Mouse (Mus musculus): Measurements from ENCODE around the gene Sobp. TPM values are rescaled to one million over a fixed set of nuclear protein-coding genes. Genes with fewer than 3 reads are reported as not detected.

Gene Sobp
- polyA plus RNA-seq, 1 experiment from 2014 or later, result 2.4 TPM

DNA sequence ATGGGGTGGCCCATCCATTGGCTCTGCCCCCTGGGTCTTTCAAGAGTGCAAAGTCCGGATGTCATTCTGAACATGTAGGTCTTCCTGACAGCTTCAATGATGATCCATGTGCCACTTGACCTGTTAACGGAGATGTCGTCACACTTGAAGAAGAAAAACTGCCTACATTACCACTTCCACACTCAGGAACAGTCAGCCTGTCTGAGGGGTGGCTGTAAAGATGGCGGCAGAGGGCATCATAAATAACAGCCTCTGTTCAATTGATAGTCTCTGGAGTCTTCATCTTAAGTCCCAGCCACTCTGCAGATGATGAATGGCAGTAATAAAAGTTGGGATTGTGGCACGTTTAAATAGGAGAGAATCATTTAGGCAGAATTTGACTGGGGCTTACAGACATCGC is 87.4 kb downstream of the Sobp start:
- ATAC-seq (ENCODE audit: insufficient number of reproducible peaks, insufficient read depth, low FRiP score, low read depth), result no peak
- no peak overlapping the region for H3K4me3 ChIP-seq (ENCODE audit: control insufficient read depth in 1 of 2, insufficient read depth in 1 of 2, low read depth in 1 of 2, low read length in 2 of 2)
- no peaks in the 10 kb centered on the region for H3K27me3 ChIP-seq (ENCODE audit: control insufficient read depth, insufficient read depth, low read length)
- H3K27ac ChIP-seq (replicated peaks in 1 of 2; ENCODE audit: control insufficient read depth in 1 of 2, insufficient read depth in 1 of 2, low read depth in 2 of 2, low read length in 2 of 2), result no peak overlapping the region
- H3K4me1 ChIP-seq (ENCODE audit: control insufficient read depth in 2 of 2, insufficient read depth in 2 of 2, low read length in 2 of 2), result no peaks in the 10 kb centered on the region
- no peaks in the 10 kb centered on the region for H3K9me3 ChIP-seq (ENCODE audit: control insufficient read depth, low read length)
- H3K4me2 ChIP-seq (ENCODE audit: low read length), result no peak overlapping the region
- WGBS, result 89% methylated on average over 6 of the region's 6 CpGs
- H3K36me3 ChIP-seq (ENCODE audit: control insufficient read depth, insufficient read depth, low read length), result no peaks in the 10 kb centered on the region
- H3K9ac ChIP-seq (ENCODE audit: low read length), result no peak overlapping the region

DNA sequence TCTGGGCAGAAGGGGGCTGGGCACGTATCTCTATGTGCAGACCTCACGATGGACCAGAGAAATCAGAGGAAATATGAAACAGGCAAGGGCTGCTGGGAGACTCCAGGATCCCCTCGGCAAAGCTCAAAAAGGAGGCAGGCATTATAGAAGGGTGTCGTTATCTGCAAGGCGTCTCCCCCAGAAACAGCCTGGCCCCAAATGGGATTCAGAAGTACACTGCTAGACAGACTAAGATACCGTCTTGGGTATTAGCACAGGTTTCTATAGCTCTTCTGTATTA is 90.3 kb downstream of the Sobp start:
- Histone ChIP-seq H3K27ac (replicated peaks in 1 of 2; ENCODE audit: control insufficient read depth in 1 of 2, insufficient read depth in 1 of 2, low read depth in 2 of 2, low read length in 2 of 2) (no peak overlapping the region), H3K4me2 (ENCODE audit: low read length) (no peak overlapping the region), H3K4me3 (ENCODE audit: control insufficient read depth in 1 of 2, insufficient read depth in 1 of 2, low read depth in 1 of 2, low read length in 2 of 2) (no peak overlapping the region), H3K27me3 (ENCODE audit: control insufficient read depth, insufficient read depth, low read length) (no peaks in the 10 kb centered on the region), H3K36me3 (ENCODE audit: control insufficient read depth, insufficient read depth, low read length) (no peaks in the 10 kb centered on the region), H3K9me3 (ENCODE audit: control insufficient read depth, low read length) (no peaks in the 10 kb centered on the region), H3K4me1 (ENCODE audit: control insufficient read depth in 2 of 2, insufficient read depth in 2 of 2, low read length in 2 of 2) (peaks cover 4 to 9% of the 10 kb centered on the region in 2 experiments; a peak in 3 of 4 replicates), H3K9ac (ENCODE audit: low read length) (no peak overlapping the region)
- WGBS, result 66% methylated on average over 6 of the region's 6 CpGs
- no peak for ATAC-seq (ENCODE audit: insufficient number of reproducible peaks, insufficient read depth, low FRiP score, low read depth)

DNA sequence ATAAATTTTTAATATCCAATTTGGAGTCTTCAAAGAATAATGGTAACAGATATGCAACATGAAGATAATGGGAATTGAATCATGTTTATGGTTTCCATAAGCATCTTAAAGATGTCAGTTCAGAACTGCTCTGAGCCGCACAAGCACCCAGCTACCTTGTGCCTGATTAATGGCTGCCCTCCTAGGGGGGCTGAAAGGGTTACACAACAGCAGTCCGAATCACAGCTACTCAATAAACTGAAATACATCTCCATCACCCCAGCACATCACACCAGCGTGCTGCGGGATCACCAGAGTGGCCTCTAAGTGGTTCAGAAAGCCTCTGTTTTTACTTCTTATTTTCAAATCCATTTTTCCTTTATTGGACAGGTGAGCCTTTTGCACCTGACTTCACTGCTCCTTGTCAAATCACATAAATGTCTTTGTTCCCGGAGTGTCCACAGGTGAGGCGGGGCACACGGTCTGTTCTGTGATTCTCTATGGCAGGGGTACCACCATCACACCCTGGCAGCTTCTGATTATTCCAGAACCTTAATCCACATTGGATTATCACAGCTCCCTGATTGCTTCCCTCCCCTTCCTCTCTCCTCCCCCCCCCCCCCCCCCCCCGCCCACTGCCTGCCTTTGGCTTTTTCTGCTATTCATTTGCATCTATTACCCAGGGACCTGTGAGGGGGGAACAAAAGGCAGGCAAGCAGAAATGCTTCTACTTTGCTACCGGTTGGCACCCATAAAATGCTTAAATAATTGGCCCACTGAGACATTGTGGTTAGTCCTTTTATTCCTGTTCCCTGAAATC is 90.8 kb downstream of the Sobp start:
- H3K36me3 ChIP-seq (ENCODE audit: control insufficient read depth, insufficient read depth, low read length), result no peaks in the 10 kb centered on the region
- ATAC-seq (ENCODE audit: insufficient number of reproducible peaks, insufficient read depth, low FRiP score, low read depth), result no peak
- no peak overlapping the region for H3K4me2 ChIP-seq (ENCODE audit: low read length)
- H3K9ac ChIP-seq (ENCODE audit: low read length), result no peak overlapping the region
- peaks cover 4 to 9% of the 10 kb centered on the region in 2 experiments; a peak in 3 of 4 replicates for H3K4me1 ChIP-seq (ENCODE audit: control insufficient read depth in 2 of 2, insufficient read depth in 2 of 2, low read length in 2 of 2)
- WGBS, result 79% methylated on average over 8 of the region's 9 CpGs
- H3K27ac ChIP-seq (replicated peaks in 1 of 2; ENCODE audit: control insufficient read depth in 1 of 2, insufficient read depth in 1 of 2, low read depth in 2 of 2, low read length in 2 of 2), result no peak overlapping the region
- H3K9me3 ChIP-seq (ENCODE audit: control insufficient read depth, low read length), result no peaks in the 10 kb centered on the region
- no peak overlapping the region for H3K4me3 ChIP-seq (ENCODE audit: control insufficient read depth in 1 of 2, insufficient read depth in 1 of 2, low read depth in 1 of 2, low read length in 2 of 2)
- H3K27me3 ChIP-seq (ENCODE audit: control insufficient read depth, insufficient read depth, low read length), result no peaks in the 10 kb centered on the region

DNA sequence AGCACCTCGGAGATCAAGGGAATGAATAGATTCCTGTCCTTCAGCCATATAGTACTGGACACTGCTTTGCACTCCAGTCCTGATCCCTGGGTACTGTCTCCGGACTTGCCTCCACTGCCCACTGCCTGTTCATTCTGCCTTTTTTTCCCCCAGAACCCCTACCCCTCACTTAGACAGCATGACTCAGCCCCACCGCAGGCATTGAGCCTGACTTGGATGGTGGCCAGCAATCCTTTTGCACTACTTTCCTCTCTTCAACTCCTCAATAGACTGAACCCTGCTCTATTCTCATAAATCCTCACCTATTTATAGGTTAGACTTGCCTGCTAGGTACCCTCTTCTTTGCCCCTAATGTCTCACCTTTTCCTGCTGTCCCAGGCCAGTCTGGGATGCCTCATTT is 93.0 kb downstream of the Sobp start:
- ATAC-seq (ENCODE audit: insufficient number of reproducible peaks, insufficient read depth, low FRiP score, low read depth), result no peak
- 65% methylated on average over 3 of the region's 3 CpGs for WGBS

DNA sequence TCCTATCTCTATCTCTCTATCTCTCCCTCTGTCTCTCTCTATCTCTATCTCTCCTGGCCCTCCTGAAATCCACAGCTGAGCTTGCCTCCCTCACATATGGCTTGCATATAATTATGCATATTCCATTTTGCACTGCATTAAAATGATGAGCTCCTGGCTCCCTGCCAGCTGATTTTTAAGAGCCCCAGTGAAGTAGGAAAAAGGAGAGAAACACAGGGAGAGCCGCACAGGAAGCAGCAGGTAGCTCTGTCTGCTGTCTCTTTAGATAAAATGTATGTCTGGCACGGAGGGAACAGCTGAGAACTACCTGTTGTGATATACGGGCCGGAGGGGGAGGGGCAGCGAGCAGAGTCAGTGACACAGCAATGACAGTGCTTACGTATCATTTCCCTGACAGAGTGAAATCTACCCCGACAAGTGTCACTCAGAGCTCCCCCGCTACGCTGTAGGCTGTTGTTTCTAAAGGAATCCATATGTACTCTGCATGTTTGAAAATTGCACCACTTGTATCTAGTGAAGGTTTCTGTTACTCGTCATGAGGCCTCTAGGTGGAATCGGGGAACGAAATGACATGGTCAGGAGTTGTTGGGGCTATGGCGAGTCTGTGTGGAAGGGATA is 98.7 kb downstream of the Sobp start:
- Histone ChIP-seq H3K4me2 (ENCODE audit: low read length) (peak overlapping the region; percentile 11; the same call in 1 of the 2 replicates), H3K9me3 (ENCODE audit: control insufficient read depth, low read length) (no peaks in the 10 kb centered on the region), H3K27ac (replicated peaks in 1 of 2; ENCODE audit: control insufficient read depth in 1 of 2, insufficient read depth in 1 of 2, low read depth in 2 of 2, low read length in 2 of 2) (no peak overlapping the region), H3K36me3 (ENCODE audit: control insufficient read depth, insufficient read depth, low read length) (no peaks in the 10 kb centered on the region), H3K27me3 (ENCODE audit: control insufficient read depth, insufficient read depth, low read length) (no peaks in the 10 kb centered on the region), H3K9ac (ENCODE audit: low read length) (no peak overlapping the region), H3K4me3 (ENCODE audit: control insufficient read depth in 1 of 2, insufficient read depth in 1 of 2, low read depth in 1 of 2, low read length in 2 of 2) (no peak overlapping the region), H3K4me1 (ENCODE audit: control insufficient read depth in 2 of 2, insufficient read depth in 2 of 2, low read length in 2 of 2) (peaks cover 6 to 10% of the 10 kb centered on the region in 2 experiments)
- no peak for ATAC-seq (ENCODE audit: insufficient number of reproducible peaks, insufficient read depth, low FRiP score, low read depth)
- WGBS, result 54% methylated on average over 13 of the region's 13 CpGs

More for the DNA sequence above, 93.0 kb downstream of the Sobp start:
- Histone ChIP-seq H3K4me3 (ENCODE audit: control insufficient read depth in 1 of 2, insufficient read depth in 1 of 2, low read depth in 1 of 2, low read length in 2 of 2) (no peak overlapping the region), H3K36me3 (ENCODE audit: control insufficient read depth, insufficient read depth, low read length) (no peaks in the 10 kb centered on the region), H3K9ac (ENCODE audit: low read length) (no peak overlapping the region), H3K4me2 (ENCODE audit: low read length) (no peak overlapping the region), H3K27ac (replicated peaks in 1 of 2; ENCODE audit: control insufficient read depth in 1 of 2, insufficient read depth in 1 of 2, low read depth in 2 of 2, low read length in 2 of 2) (no peak overlapping the region), H3K27me3 (ENCODE audit: control insufficient read depth, insufficient read depth, low read length) (no peaks in the 10 kb centered on the region), H3K9me3 (ENCODE audit: control insufficient read depth, low read length) (no peaks in the 10 kb centered on the region), H3K4me1 (ENCODE audit: control insufficient read depth in 2 of 2, insufficient read depth in 2 of 2, low read length in 2 of 2) (peaks cover 4 to 9% of the 10 kb centered on the region in 2 experiments; a peak in 3 of 4 replicates)

DNA sequence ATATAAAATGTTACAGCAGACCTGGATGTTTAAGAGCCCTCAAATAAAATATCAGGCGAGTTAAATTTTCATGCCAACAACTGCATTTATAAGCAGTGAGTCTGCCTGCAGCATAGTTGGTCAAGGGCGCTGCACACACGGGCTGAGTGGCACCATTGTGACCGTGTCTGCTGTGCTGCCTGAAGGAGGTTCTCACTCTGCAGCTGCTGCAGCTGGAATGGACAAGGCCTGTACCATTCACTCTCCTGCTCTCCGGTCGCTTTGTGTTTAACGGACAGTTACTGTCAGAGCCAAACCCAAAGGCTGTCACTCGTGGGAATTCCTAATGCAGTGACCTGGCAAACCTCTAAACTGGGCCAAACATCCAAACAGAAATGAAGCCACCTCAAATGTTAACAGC is 101.0 kb downstream of the Sobp start:
- Histone ChIP-seq H3K9me3 (ENCODE audit: control insufficient read depth, low read length) (no peaks in the 10 kb centered on the region), H3K27me3 (ENCODE audit: control insufficient read depth, insufficient read depth, low read length) (no peaks in the 10 kb centered on the region)
- 69% methylated on average over 8 of the region's 8 CpGs for WGBS

DNA sequence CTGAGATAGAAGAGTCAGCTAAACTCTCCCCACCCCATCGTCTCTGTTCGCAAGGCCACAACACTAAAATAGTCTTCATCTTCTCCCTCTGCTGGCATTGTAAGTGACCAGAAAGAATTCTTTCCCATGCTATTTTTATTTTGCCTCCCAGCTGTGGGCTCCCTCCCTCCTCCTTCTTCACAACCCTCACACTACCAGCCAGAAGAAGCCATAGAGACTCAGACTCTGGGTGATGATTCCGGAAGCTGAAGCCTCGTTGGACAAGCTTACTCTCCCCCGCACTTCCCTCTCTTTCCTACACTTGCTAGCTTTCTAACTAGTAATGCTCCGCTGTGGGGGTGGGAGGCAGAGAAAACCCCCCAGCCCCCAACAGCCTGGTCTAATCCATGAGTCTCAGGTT is 103.4 kb downstream of the Sobp start:
- Histone ChIP-seq H3K9ac (ENCODE audit: low read length) (no peak overlapping the region; the same call in 1 of the 2 replicates), H3K27ac (replicated peaks in 1 of 2; ENCODE audit: control insufficient read depth in 1 of 2, insufficient read depth in 1 of 2, low read depth in 2 of 2, low read length in 2 of 2) (peak overlapping the region; percentile 5 to 66; a peak in 2 of 4 replicates), H3K4me3 (ENCODE audit: control insufficient read depth in 1 of 2, insufficient read depth in 1 of 2, low read depth in 1 of 2, low read length in 2 of 2) (no peak overlapping the region), H3K27me3 (ENCODE audit: control insufficient read depth, insufficient read depth, low read length) (no peaks in the 10 kb centered on the region), H3K36me3 (ENCODE audit: control insufficient read depth, insufficient read depth, low read length) (0 out of 2 replicates have a peak, but pooled peaks cover 4% of the 10 kb centered on the region), H3K4me1 (ENCODE audit: control insufficient read depth in 2 of 2, insufficient read depth in 2 of 2, low read length in 2 of 2) (peaks cover 11 to 18% of the 10 kb centered on the region in 2 experiments), H3K9me3 (ENCODE audit: control insufficient read depth, low read length) (no peaks in the 10 kb centered on the region), H3K4me2 (ENCODE audit: low read length) (peak overlapping the region; percentile 34)
- 47% methylated on average over 6 of the region's 6 CpGs for WGBS
- ATAC-seq (ENCODE audit: insufficient number of reproducible peaks, insufficient read depth, low FRiP score, low read depth), result no peak

More for the DNA sequence above, 101.0 kb downstream of the Sobp start:
- H3K4me1 ChIP-seq (ENCODE audit: control insufficient read depth in 2 of 2, insufficient read depth in 2 of 2, low read length in 2 of 2), result peaks cover 11 to 19% of the 10 kb centered on the region in 2 experiments
- H3K9ac ChIP-seq (ENCODE audit: low read length), result no peak overlapping the region
- H3K27ac ChIP-seq (replicated peaks in 1 of 2; ENCODE audit: control insufficient read depth in 1 of 2, insufficient read depth in 1 of 2, low read depth in 2 of 2, low read length in 2 of 2), result no peak overlapping the region
- ATAC-seq (ENCODE audit: insufficient number of reproducible peaks, insufficient read depth, low FRiP score, low read depth), result no peak
- H3K4me3 ChIP-seq (ENCODE audit: control insufficient read depth in 1 of 2, insufficient read depth in 1 of 2, low read depth in 1 of 2, low read length in 2 of 2), result no peak overlapping the region
- H3K4me2 ChIP-seq (ENCODE audit: low read length), result no peak overlapping the region
- H3K36me3 ChIP-seq (ENCODE audit: control insufficient read depth, insufficient read depth, low read length), result no peaks in the 10 kb centered on the region
